Mouse (Mus musculus): ENCODE measurements around the gene Pnpla2. TPM values are rescaled to one million over a fixed set of nuclear protein-coding genes. Genes with fewer than 3 reads are reported as not detected.

Gene Pnpla2
- polyA plus RNA-seq, 1 experiment from 2014 or later, result 22.0 TPM

DNA sequence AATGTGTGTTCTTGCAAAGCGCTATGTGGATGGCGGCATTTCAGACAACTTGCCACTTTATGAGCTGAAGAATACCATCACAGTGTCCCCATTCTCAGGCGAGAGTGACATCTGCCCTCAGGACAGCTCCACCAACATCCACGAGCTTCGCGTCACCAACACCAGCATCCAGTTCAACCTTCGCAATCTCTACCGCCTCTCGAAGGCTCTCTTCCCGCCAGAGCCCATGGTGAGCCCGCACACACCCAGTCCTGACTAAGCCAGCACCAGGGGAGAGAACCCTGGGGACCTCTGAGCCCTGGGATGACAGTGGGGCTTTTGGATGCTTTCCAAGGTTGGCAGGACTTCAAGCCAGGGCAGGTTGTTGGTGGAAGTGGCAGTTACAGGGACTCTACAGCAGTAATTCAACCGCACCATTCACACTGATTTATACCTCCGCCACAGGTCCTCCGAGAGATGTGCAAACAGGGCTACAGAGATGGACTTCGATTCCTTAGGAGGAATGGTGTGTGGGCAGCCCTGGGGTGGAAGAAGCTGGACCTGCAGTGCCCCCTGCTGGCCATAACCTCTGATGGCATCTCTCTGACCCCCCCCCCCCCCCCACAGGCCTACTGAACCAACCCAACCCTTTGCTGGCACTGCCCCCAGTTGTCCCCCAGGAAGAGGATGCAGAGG is 3.1 kb downstream of the Pnpla2 start:
- peaks cover 29% of the 10 kb centered on the region for H3K4me1 ChIP-seq
- peaks cover 36% of the 10 kb centered on the region for H3K27me3 ChIP-seq
- H3K4me2 ChIP-seq (replicated peaks), result no peak overlapping the region
- H3K9ac ChIP-seq (replicated peaks), result no peak overlapping the region
- no peak for ATAC-seq (replicated peaks)
- H3K4me3 ChIP-seq, result no peak overlapping the region
- no peak overlapping the region for H3K27ac ChIP-seq (replicated peaks)
- WGBS, result 78% methylated on average over 15 of the region's 15 CpGs
- peaks cover 9% of the 10 kb centered on the region; the same call in 1 of the 2 replicates for H3K36me3 ChIP-seq
- H3K9me3 ChIP-seq, result no peaks in the 10 kb centered on the region

DNA sequence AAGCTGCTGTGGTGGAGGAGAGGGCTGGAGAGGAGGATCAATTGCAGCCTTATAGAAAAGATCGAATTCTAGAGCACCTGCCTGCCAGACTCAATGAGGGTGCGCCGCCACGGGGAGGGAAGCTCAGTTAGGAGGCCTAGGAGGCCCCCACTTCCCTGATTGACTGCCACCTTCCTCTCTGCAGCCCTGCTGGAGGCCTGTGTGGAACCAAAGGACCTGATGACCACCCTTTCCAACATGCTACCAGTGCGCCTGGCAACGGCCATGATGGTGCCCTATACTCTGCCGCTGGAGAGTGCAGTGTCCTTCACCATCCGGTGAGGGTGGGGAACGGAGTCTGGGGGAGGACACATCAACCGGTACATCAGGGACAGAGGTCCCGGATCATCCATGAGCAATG is 3.7 kb downstream of the Pnpla2 start:
- 93% methylated on average over 11 of the region's 11 CpGs for WGBS
- Histone ChIP-seq H3K4me1 (peaks cover 29% of the 10 kb centered on the region), H3K9me3 (no peaks in the 10 kb centered on the region), H3K9ac (replicated peaks) (no peak overlapping the region), H3K27me3 (peaks cover 42% of the 10 kb centered on the region), H3K4me2 (replicated peaks) (no peak overlapping the region), H3K27ac (replicated peaks) (no peak overlapping the region), H3K4me3 (no peak overlapping the region), H3K36me3 (peaks cover 9% of the 10 kb centered on the region; the same call in 1 of the 2 replicates)
- ATAC-seq (replicated peaks), result no peak

DNA sequence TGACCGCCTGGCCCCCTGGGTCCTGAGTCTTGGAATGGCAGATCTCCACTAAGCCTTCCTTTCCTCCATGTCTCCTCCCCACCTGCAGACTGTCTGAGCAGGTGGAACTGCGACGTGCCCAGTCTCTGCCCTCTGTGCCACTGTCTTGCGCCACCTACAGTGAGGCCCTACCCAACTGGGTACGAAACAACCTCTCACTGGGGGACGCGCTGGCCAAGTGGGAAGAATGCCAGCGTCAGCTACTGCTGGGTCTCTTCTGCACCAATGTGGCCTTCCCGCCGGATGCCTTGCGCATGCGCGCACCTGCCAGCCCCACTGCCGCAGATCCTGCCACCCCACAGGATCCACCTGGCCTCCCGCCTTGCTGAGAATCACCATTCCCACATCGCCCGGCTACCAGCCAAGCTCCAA is 4.3 kb downstream of the Pnpla2 start:
- H3K27ac ChIP-seq (replicated peaks), result no peak overlapping the region
- no peak for ATAC-seq (replicated peaks)
- no peak overlapping the region for H3K9ac ChIP-seq (replicated peaks)
- H3K27me3 ChIP-seq, result peaks cover 48% of the 10 kb centered on the region
- H3K9me3 ChIP-seq, result no peaks in the 10 kb centered on the region
- H3K4me3 ChIP-seq, result no peak overlapping the region
- H3K4me1 ChIP-seq, result peaks cover 29% of the 10 kb centered on the region
- 92% methylated on average over 17 of the region's 17 CpGs for WGBS
- peaks cover 9% of the 10 kb centered on the region; the same call in 1 of the 2 replicates for H3K36me3 ChIP-seq
- H3K4me2 ChIP-seq (replicated peaks), result no peak overlapping the region

DNA sequence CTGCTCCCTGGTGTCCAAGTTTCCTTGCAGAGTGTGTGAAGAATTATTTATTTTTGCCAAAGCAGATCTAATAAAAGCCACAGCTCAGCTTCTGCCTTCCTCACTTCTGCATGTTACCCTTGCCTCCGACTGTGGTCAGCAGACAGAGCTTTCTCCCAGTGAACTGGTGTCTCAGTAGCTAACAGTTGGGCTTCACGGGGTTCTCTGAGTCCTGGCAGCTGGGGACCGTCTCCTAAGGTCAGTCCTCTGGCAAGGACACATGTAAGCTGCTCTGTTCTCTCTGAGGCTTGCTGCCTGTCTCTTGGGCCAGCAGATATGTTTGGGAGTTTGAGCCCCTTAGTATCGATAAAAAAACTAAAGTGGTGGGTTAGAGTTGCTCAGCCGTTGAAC is 5.0 kb downstream of the Pnpla2 start:
- Histone ChIP-seq H3K9me3 (no peaks in the 10 kb centered on the region), H3K27ac (replicated peaks) (no peak overlapping the region), H3K36me3 (peaks cover 9% of the 10 kb centered on the region; the same call in 1 of the 2 replicates), H3K27me3 (peaks cover 55% of the 10 kb centered on the region), H3K4me1 (peaks cover 29% of the 10 kb centered on the region), H3K4me3 (no peak overlapping the region), H3K9ac (replicated peaks) (no peak overlapping the region), H3K4me2 (replicated peaks) (no peak overlapping the region)
- ATAC-seq (replicated peaks), result no peak
- 86% methylated on average over 5 of the region's 5 CpGs for WGBS

DNA sequence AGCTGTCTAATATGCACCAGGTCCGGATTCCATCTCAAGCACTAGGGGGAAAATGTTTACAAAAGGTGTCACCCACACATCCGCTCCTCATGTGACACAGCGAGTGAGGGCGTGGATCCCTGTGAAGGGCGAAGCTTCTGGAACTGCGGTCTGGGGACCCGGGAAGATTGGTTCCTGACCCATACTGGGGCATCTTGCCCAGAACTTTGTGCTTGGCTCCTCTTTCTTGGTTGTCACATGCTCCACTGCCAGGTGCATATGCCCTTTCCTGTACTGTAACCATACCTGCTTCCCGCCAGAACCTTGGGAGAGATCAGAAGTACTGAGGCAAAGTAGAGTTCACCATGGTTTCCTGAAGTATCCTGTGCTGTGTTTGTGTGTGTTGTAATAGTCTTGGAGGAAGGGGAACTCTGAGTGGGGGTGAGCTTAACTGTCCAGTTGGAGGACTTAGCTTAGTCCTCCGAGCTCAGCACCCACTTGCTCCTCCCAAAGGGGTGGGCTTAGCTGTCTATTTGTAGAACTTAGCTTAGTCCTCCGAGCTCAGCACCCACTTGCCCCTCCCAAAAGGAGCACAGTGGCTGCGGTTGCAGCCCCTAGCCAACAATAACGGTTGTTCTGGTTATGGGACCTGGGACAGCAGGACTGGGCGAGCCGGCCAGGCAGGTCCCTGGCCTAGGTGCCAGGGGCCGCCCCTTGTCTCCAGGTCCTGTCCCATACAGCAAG is 5.6 kb downstream of the Pnpla2 start, which contains the start of gene Cracr2b:
Gene Cracr2b, plus strand, starts transcription at position 704 of the 723 bp plus-strand sequence.
- Histone ChIP-seq H3K4me2 (replicated peaks) (peak within 1 kb of the TSS; percentile 54), H3K27ac (replicated peaks) (no peak within 1 kb of the TSS), H3K9me3 (no peaks in the 10 kb centered on the region), H3K9ac (replicated peaks) (peak within 1 kb of the TSS; percentile 30; the same call in 1 of the 2 replicates), H3K4me1 (peaks cover 26% of the 10 kb centered on the region), H3K27me3 (peaks cover 60% of the 10 kb centered on the region), H3K36me3 (peaks cover 9% of the 10 kb centered on the region; the same call in 1 of the 2 replicates), H3K4me3 (peak within 1 kb of the TSS; percentile 32)
- WGBS, result 76% methylated on average over 15 of the region's 15 CpGs
- no peak for ATAC-seq (replicated peaks)

DNA sequence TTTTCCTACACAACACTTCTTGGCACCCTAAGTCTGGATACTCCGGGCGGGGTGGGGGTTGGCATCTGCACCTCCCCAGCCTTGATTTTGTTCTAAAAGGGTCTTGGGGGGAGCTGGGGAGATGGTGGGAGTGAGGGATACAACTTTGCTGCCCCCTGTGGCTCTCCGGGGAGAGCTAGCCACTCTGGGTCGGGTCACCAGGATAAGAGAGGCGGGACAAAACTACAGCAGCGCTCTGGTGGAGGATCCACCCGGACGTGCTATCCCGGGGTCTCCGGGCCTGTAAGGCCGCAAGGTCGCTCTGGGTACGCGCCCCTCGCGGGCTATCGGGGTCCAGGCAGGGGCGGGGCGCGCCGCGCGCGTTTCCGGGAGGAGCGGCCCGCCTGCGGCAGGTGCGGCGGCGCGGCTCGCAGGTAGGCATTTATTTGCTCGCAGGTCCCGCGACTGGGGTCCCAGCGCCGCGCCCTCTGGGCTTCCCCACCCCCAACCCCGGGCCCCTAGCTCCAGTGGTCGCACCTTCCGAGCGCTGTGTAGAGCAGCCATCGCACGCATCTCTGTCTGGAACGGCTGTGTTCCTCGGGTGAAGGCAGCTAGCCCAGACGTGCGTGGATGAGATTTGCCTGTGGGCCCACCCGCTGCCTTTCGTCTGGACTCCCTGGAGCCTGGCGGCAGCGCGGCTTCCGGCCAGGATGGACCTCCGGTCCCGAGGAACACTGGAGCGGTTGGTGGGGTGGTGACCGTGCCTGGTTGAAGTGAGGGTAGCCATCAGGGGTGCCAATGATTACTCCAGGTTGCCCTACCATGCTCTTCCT is 6.7 kb downstream of the Pnpla2 start:
- peaks cover 9% of the 10 kb centered on the region; the same call in 1 of the 2 replicates for H3K36me3 ChIP-seq
- no peak overlapping the region for H3K27ac ChIP-seq (replicated peaks)
- H3K9ac ChIP-seq (replicated peaks), result peak overlapping the region; percentile 30; the same call in 1 of the 2 replicates
- H3K4me1 ChIP-seq, result peaks cover 18% of the 10 kb centered on the region
- peak overlapping the region; percentile 54 for H3K4me2 ChIP-seq (replicated peaks)
- H3K27me3 ChIP-seq, result peaks cover 71% of the 10 kb centered on the region
- H3K4me3 ChIP-seq, result peak overlapping the region; percentile 32
- 3% methylated on average over 59 of the region's 59 CpGs for WGBS
- no peak for ATAC-seq (replicated peaks)
- H3K9me3 ChIP-seq, result no peaks in the 10 kb centered on the region

DNA sequence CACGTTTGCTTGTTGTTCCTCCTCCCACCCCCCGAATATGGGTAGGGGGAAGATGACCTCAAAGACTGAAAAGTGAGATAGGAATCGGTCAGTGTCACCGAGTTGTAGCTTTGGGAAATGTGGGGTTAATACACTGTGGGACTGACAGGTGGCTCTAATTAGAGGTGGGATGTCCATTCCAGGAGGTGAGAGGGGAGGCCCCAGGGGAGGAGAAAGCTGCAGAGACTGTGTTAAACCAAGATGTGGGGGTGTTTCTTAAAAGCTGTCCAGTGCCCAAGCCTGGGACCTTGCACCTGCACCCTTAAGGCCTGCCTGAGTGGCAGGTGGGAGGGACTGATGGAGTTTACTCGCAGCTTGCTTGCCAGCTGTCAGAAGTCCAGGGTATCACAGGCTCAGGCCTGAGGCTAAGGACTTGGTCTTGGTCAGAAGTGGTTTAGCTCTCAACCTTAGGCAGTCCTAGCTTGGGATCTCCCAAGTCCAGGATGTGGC is 7.4 kb downstream of the Pnpla2 start:
- peaks cover 9% of the 10 kb centered on the region; the same call in 1 of the 2 replicates for H3K36me3 ChIP-seq
- no peak for ATAC-seq (replicated peaks)
- WGBS, result 12% methylated on average over 5 of the region's 5 CpGs
- peaks cover 24% of the 10 kb centered on the region for H3K4me1 ChIP-seq
- H3K4me3 ChIP-seq, result peak overlapping the region; percentile 32
- H3K27ac ChIP-seq (replicated peaks), result no peak overlapping the region
- H3K9me3 ChIP-seq, result no peaks in the 10 kb centered on the region
- H3K27me3 ChIP-seq, result peaks cover 72% of the 10 kb centered on the region
- peak overlapping the region; percentile 54; the same call in 1 of the 2 replicates for H3K4me2 ChIP-seq (replicated peaks)
- H3K9ac ChIP-seq (replicated peaks), result no peak overlapping the region

DNA sequence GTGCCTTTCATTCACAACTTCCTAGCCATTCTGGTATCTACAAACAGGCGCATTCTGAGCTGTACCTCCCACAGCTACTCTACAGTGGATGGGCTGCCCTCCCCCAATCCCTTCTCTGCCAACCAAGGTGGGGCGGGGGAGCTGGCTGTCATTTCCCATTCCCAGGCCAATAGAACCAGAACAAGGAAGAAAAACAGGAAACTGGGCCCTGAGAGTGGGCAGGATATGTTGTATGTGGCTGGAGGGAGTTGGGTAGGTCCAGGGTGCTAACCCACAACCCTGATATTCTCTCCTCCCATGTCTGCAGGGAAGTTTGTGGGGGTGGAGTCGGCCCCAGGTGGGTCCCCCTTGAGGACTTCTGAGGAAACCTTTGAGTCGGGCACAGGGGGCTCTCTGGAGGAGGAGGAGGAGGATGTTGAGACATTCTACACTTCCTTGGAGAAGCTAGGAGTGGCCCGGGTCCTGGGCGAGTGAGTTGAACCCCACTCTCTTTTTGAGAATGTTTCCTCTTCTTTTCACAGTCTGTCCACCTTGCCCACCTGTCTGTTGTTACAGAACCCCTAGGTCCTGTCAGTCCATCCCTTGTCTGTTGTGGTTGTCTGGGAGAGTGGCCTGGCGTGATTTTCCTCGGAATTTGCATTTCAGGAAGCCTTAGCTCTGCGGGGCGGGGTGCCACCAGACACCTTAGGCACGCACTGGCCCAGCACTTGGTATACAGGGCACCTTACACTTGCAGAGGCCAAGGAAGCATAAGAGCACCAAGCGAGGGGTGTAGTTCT is 9.0 kb downstream of the Pnpla2 start:
- Histone ChIP-seq H3K27ac (replicated peaks) (no peak overlapping the region), H3K4me2 (replicated peaks) (no peak overlapping the region), H3K27me3 (peaks cover 72% of the 10 kb centered on the region), H3K9ac (replicated peaks) (no peak overlapping the region), H3K9me3 (no peaks in the 10 kb centered on the region), H3K4me3 (no peak overlapping the region), H3K4me1 (peaks cover 40% of the 10 kb centered on the region), H3K36me3 (peaks cover 5% of the 10 kb centered on the region; the same call in 1 of the 2 replicates)
- ATAC-seq (replicated peaks), result no peak
- WGBS, result 24% methylated on average over 12 of the region's 12 CpGs

DNA sequence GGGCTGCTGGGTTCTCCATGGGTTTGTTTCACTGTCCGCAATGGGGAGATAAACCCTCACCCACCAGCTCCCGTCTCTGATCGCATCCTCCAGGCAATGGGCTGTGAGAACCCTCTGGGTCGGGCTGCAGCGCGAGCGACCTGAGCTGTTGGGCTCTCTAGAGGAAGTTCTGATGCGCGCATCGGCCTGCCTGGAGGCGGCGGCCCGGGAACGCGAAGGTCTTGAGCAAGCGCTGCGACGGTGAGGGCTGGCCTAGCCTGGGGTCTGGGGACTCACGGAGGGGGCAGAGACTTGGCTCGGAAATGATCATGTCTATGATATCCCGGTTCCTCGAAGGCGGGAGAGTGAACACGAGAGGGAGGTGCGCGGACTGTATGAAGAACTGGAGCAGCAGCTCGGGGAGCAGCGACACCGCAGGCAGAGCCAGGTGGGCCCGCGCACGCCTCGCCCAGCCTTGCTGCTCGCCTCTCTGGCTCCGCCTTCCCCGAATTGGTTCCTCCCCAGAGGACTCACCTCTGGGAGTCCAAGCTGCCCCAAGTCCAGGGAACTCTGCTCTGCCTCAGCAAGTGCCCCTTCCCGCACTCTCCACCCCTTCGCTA is 9.7 kb downstream of the Pnpla2 start:
- H3K4me3 ChIP-seq, result peak overlapping the region; percentile 14; the same call in 1 of the 2 replicates
- H3K27ac ChIP-seq (replicated peaks), result no peak overlapping the region
- H3K27me3 ChIP-seq, result peaks cover 69% of the 10 kb centered on the region
- no peak overlapping the region for H3K9ac ChIP-seq (replicated peaks)
- H3K4me2 ChIP-seq (replicated peaks), result peak overlapping the region; percentile 8; the same call in 1 of the 2 replicates
- peaks cover 47% of the 10 kb centered on the region for H3K4me1 ChIP-seq
- WGBS, result 4% methylated on average over 38 of the region's 38 CpGs
- H3K9me3 ChIP-seq, result no peaks in the 10 kb centered on the region
- ATAC-seq (replicated peaks), result no peak
- peaks cover 4% of the 10 kb centered on the region; the same call in 1 of the 2 replicates for H3K36me3 ChIP-seq

DNA sequence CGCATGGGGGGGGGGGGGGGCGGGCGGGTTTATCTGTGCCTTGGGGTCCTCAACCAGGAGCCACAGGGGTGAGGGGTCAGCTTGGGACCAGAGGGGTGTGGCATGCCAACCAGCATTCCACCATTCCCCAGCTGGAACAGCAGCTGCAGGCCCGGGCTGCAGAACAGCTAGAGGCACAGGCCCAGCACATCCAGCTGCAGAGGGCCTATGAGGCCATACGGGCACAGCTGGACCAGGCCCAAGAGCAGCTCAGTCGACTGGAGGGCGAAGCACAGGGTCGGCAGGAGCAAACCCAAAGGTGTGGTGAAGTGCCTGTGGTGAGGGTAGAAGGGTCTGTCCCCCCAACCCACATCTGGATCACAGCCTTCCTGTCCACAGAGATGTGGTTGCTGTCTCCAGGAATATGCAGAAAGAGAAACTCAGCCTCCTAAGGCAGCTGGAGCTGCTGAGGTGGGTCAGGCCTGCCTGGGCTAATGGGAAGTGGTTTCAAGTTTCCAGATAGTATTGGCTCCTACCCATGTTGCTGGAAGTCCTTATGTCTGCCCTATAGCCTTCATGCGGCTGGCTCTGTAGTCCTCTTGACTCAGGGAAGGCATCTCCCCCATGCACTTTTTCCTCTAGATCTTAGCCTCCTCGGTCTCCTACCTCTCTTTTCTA is 10.5 kb downstream of the Pnpla2 start:
- no peak overlapping the region for H3K27ac ChIP-seq (replicated peaks)
- peaks cover 62% of the 10 kb centered on the region for H3K27me3 ChIP-seq
- peaks cover 8% of the 10 kb centered on the region for H3K36me3 ChIP-seq
- H3K4me2 ChIP-seq (replicated peaks), result no peak overlapping the region
- 44% methylated on average over 10 of the region's 10 CpGs for WGBS
- ATAC-seq (replicated peaks), result no peak
- no peak overlapping the region for H3K4me3 ChIP-seq
- H3K4me1 ChIP-seq, result peaks cover 54% of the 10 kb centered on the region
- no peak overlapping the region for H3K9ac ChIP-seq (replicated peaks)
- H3K9me3 ChIP-seq, result no peaks in the 10 kb centered on the region
